Mouse (Mus musculus) lung, postnatal 0 days (tissue): ENCODE data around the gene Cbx1.

ENCODE experiments used
- CTCF ChIP-seq: IDR thresholded peaks from 2 replicates; pipeline ENCODE4 v1.5.1; 2016; ENCODE audit warnings: antibody characterized with exemption, mild to moderate bottlenecking
- EP300 ChIP-seq: IDR thresholded peaks from 2 replicates; pipeline ENCODE4 v1.6.1; 2016; ENCODE audit warnings: antibody characterized with exemption, mild to moderate bottlenecking, control low read depth

GRCm38 (mm10) chr11:96816494-96816893 is 27.6 kb downstream of the Cbx1 start:
- no peak for TF ChIP-seq CTCF
- no peak for TF ChIP-seq EP300
